Mouse (Mus musculus): ENCODE measurements around the gene Cyp2b10. TPM values are rescaled to one million over a fixed set of nuclear protein-coding genes. Genes with fewer than 3 reads are reported as not detected.
"Not testable (repeated sequence)": the region's sequence is repeated elsewhere in the genome, so short reads cannot be mapped to it uniquely, and the experiment has no call there.

Gene Cyp2b10
- polyA plus RNA-seq, 1 experiment from 2014 or later: not detected

DNA sequence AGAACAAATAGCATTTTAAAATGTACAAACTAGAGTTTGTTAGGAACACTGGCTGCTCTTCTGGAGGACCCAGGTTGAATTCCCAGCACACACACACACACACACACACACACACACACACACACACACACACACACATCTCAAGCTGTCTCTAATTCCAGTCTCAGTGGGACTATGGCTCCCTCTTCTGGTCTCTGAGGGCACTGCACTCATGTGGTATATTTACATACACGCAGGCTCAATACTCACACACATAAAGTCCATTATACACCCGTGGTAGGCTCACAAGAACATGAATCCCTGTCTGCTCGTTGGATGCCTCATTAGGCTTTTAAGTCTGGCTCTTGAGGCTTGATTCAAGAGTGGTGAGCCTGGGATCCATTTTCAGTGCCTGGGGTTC is 6.6 kb downstream of the Cyp2b10 start:
- no peak overlapping the region for H3K4me3 ChIP-seq (replicated peaks; ENCODE audit: low read length)

GRCm38 (mm10) chr7:25904489-25904888 is 7.1 kb downstream of the Cyp2b10 start:
- ATAC-seq: no peak
- WGBS: 71% methylated on average over 10 of the region's 10 CpGs
- no peak overlapping the region for H3K4me2 ChIP-seq (ENCODE audit: low read length)

More for the DNA sequence above, 6.6 kb downstream of the Cyp2b10 start:
- no peaks in the 10 kb centered on the region for H3K36me3 ChIP-seq (ENCODE audit: control insufficient read depth, insufficient read depth)
- H3K27ac ChIP-seq (ENCODE audit: low read length): no peak overlapping the region
- no peak for ATAC-seq
- 51% methylated on average over 3 of the region's 3 CpGs for WGBS
- no peak overlapping the region for H3K4me2 ChIP-seq (ENCODE audit: low read length)
- H3K9me3 ChIP-seq (ENCODE audit: control insufficient read depth, low read length): no peaks in the 10 kb centered on the region
- H3K4me1 ChIP-seq (replicated peaks; ENCODE audit: control insufficient read depth, insufficient read depth, low read length): no peaks in the 10 kb centered on the region
- no peaks in the 10 kb centered on the region for H3K27me3 ChIP-seq (replicated peaks; ENCODE audit: control insufficient read depth, insufficient read depth, low read length)
- H3K9ac ChIP-seq (replicated peaks; ENCODE audit: low read depth, low read length): no peak overlapping the region

GRCm38 (mm10) chr7:25907380-25907779 is 10.0 kb downstream of the Cyp2b10 start:
- Histone ChIP-seq H3K27me3 (replicated peaks; ENCODE audit: control insufficient read depth, insufficient read depth, low read length) (no peaks in the 10 kb centered on the region), H3K9me3 (ENCODE audit: control insufficient read depth, low read length) (peaks cover 5% of the 10 kb centered on the region; the same call in 1 of the 2 replicates), H3K4me3 (replicated peaks; ENCODE audit: low read length) (no peak overlapping the region), H3K36me3 (ENCODE audit: control insufficient read depth, insufficient read depth) (no peaks in the 10 kb centered on the region), H3K27ac (ENCODE audit: low read length) (no peak overlapping the region), H3K4me2 (ENCODE audit: low read length) (no peak overlapping the region), H3K4me1 (replicated peaks; ENCODE audit: control insufficient read depth, insufficient read depth, low read length) (no peaks in the 10 kb centered on the region), H3K9ac (replicated peaks; ENCODE audit: low read depth, low read length) (no peak overlapping the region)
- ATAC-seq: no peak
- WGBS: 73% methylated on average over 6 of the region's 6 CpGs

More at GRCm38 (mm10) chr7:25904489-25904888, 7.1 kb downstream of the Cyp2b10 start:
- Histone ChIP-seq H3K27ac (ENCODE audit: low read length) (no peak overlapping the region), H3K27me3 (replicated peaks; ENCODE audit: control insufficient read depth, insufficient read depth, low read length) (no peaks in the 10 kb centered on the region), H3K4me1 (replicated peaks; ENCODE audit: control insufficient read depth, insufficient read depth, low read length) (no peaks in the 10 kb centered on the region), H3K9ac (replicated peaks; ENCODE audit: low read depth, low read length) (no peak overlapping the region), H3K36me3 (ENCODE audit: control insufficient read depth, insufficient read depth) (no peaks in the 10 kb centered on the region), H3K9me3 (ENCODE audit: control insufficient read depth, low read length) (no peaks in the 10 kb centered on the region), H3K4me3 (replicated peaks; ENCODE audit: low read length) (no peak overlapping the region)

- Histone ChIP-seq H3K27ac (ENCODE audit: low read length) (no peak overlapping the region), H3K4me1 (replicated peaks; ENCODE audit: control insufficient read depth, insufficient read depth, low read length) (no peaks in the 10 kb centered on the region), H3K27me3 (replicated peaks; ENCODE audit: control insufficient read depth, insufficient read depth, low read length) (no peaks in the 10 kb centered on the region), H3K9me3 (ENCODE audit: control insufficient read depth, low read length) (peaks cover 5% of the 10 kb centered on the region; the same call in 1 of the 2 replicates), H3K4me2 (ENCODE audit: low read length) (no peak overlapping the region), H3K4me3 (replicated peaks; ENCODE audit: low read length) (no peak overlapping the region), H3K36me3 (ENCODE audit: control insufficient read depth, insufficient read depth) (no peaks in the 10 kb centered on the region), H3K9ac (replicated peaks; ENCODE audit: low read depth, low read length) (no peak overlapping the region)
- WGBS: 73% methylated on average over 2 of the region's 2 CpGs
- no peak for ATAC-seq
These were observed 12.6 kb downstream of the Cyp2b10 start for GRCm38 (mm10) chr7:25910046-25910445.

- no peak overlapping the region for H3K9ac ChIP-seq (replicated peaks; ENCODE audit: low read depth, low read length)
- no peak overlapping the region for H3K27ac ChIP-seq (ENCODE audit: low read length)
- no peaks in the 10 kb centered on the region for H3K9me3 ChIP-seq (ENCODE audit: control insufficient read depth, low read length)
- ATAC-seq: no peak
- no peaks in the 10 kb centered on the region for H3K4me1 ChIP-seq (replicated peaks; ENCODE audit: control insufficient read depth, insufficient read depth, low read length)
- H3K36me3 ChIP-seq (ENCODE audit: control insufficient read depth, insufficient read depth): no peaks in the 10 kb centered on the region
- H3K27me3 ChIP-seq (replicated peaks; ENCODE audit: control insufficient read depth, insufficient read depth, low read length): no peaks in the 10 kb centered on the region
- WGBS: 77% methylated on average over 1 of the region's 1 CpGs
- H3K4me2 ChIP-seq (ENCODE audit: low read length): no peak overlapping the region
- no peak overlapping the region for H3K4me3 ChIP-seq (replicated peaks; ENCODE audit: low read length)
These were observed 18.7 kb downstream of the Cyp2b10 start for GRCm38 (mm10) chr7:25916116-25916515.

- not testable (repeated sequence) for H3K9ac ChIP-seq (replicated peaks; ENCODE audit: low read depth, low read length); ATAC-seq
These were observed 19.9 kb downstream of the Cyp2b10 start for GRCm38 (mm10) chr7:25917271-25917670.

DNA sequence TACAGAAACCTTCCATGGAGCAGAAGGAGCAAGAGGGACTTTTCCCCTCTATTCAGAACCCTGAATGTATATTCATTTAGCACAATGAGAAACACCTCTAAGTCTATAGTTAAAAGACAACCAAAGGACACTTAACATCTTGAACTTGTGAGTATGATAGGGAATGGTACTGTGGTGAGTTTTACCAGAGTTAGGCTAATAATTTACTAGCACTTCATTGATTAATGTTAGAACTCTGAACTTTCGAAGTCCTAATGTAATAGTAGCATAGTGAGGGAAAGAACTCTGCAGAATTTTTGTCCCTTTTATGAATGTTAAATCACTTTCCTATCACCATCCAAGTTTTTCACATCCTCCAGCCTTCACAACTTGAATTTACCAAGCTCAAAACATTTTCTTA is 22.0 kb downstream of the Cyp2b10 start:
- no peaks in the 10 kb centered on the region for H3K36me3 ChIP-seq (ENCODE audit: control insufficient read depth, insufficient read depth)
- H3K4me3 ChIP-seq (replicated peaks; ENCODE audit: low read length): no peak overlapping the region
- WGBS: 82% methylated on average over 1 of the region's 1 CpGs
- no peaks in the 10 kb centered on the region for H3K9me3 ChIP-seq (ENCODE audit: control insufficient read depth, low read length)
- no peak for ATAC-seq
- H3K9ac ChIP-seq (replicated peaks; ENCODE audit: low read depth, low read length): no peak overlapping the region
- H3K4me1 ChIP-seq (replicated peaks; ENCODE audit: control insufficient read depth, insufficient read depth, low read length): no peaks in the 10 kb centered on the region
- H3K4me2 ChIP-seq (ENCODE audit: low read length): no peak overlapping the region
- H3K27me3 ChIP-seq (replicated peaks; ENCODE audit: control insufficient read depth, insufficient read depth, low read length): no peaks in the 10 kb centered on the region
- no peak overlapping the region for H3K27ac ChIP-seq (ENCODE audit: low read length)

More at GRCm38 (mm10) chr7:25917271-25917670, 19.9 kb downstream of the Cyp2b10 start:
- H3K4me1 ChIP-seq (replicated peaks; ENCODE audit: control insufficient read depth, insufficient read depth, low read length); H3K4me2 ChIP-seq (ENCODE audit: low read length); H3K27me3 ChIP-seq (replicated peaks; ENCODE audit: control insufficient read depth, insufficient read depth, low read length); H3K9me3 ChIP-seq (ENCODE audit: control insufficient read depth, low read length); H3K4me3 ChIP-seq (replicated peaks; ENCODE audit: low read length); H3K36me3 ChIP-seq (ENCODE audit: control insufficient read depth, insufficient read depth); H3K27ac ChIP-seq (ENCODE audit: low read length): not testable (repeated sequence)
- 56% methylated on average over 5 of the region's 5 CpGs for WGBS

DNA sequence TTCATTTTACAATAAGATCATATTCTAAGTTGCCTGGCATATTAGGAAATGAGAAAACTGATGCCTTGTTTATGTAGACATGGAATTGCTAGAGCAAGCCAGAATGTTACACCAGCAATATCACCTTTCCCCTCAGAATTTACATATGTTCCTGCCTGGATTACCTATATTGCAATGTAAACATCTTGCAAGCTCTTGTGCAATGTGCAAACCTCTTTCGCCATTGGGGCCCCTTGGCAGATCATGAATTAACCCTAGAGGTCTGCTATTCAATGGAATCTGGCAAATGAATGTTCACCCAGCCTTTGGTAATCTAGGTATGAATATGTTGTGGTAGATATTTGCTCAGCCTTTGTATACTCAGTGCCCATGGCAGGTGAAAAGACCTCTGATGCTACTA is 47.9 kb downstream of the Cyp2b10 start:
- Histone ChIP-seq H3K9ac (replicated peaks; ENCODE audit: low read depth, low read length) (no peak overlapping the region), H3K27me3 (replicated peaks; ENCODE audit: control insufficient read depth, insufficient read depth, low read length) (no peaks in the 10 kb centered on the region), H3K36me3 (ENCODE audit: control insufficient read depth, insufficient read depth) (no peaks in the 10 kb centered on the region), H3K4me2 (ENCODE audit: low read length) (no peak overlapping the region), H3K4me1 (replicated peaks; ENCODE audit: control insufficient read depth, insufficient read depth, low read length) (no peaks in the 10 kb centered on the region), H3K4me3 (replicated peaks; ENCODE audit: low read length) (no peak overlapping the region), H3K27ac (ENCODE audit: low read length) (no peak overlapping the region), H3K9me3 (ENCODE audit: control insufficient read depth, low read length) (peaks cover 7% of the 10 kb centered on the region; the same call in 1 of the 2 replicates)
- 80% methylated on average over 1 of the region's 1 CpGs for WGBS
- ATAC-seq: no peak
